Mouse (Mus musculus) heart, postnatal 0 days (tissue): ENCODE results near the gene Zw10. TPM values are rescaled to one million over a fixed set of nuclear protein-coding genes. Genes with fewer than 3 reads are reported as not detected.
A peak's percentile ranks its signal among the peaks of the same experiment; 100 is the strongest.

ENCODE experiments used
- ATAC-seq: fragments of 200-750 bp; cut with Nextera tagmentation; 2 replicates; pipeline ENCODE4 v1.8.0; 2017; ENCODE audit warnings: low read depth, moderate number of reproducible peaks, moderate library complexity; ENCODE audit not compliant: insufficient read depth
- DNase-seq: peaks from one replicate; pipeline ENCODE4 v3.0.0-alpha.2; 2016; ENCODE audit warnings: low spot score
- H3K27ac ChIP-seq: fragments of 300-500 bp; sonication (generic); 2 replicates; pipeline ENCODE4 v1.5.1; 2014; ENCODE audit warnings: low read depth, mild to moderate bottlenecking
- H3K27me3 ChIP-seq: fragments of 300-500 bp; sonication (generic); 2 replicates; pipeline ENCODE4 v1.6.1; 2014; ENCODE audit warnings: low read length, mixed read lengths; ENCODE audit not compliant: control insufficient read depth, insufficient read depth
- H3K36me3 ChIP-seq: fragments of 300-500 bp; sonication (generic); replicated peaks from 2 replicates; pipeline ENCODE4 v1.6.1; 2014; ENCODE audit warnings: low read length, mixed read lengths; ENCODE audit not compliant: control insufficient read depth, insufficient read depth
- H3K4me1 ChIP-seq: fragments of 300-500 bp; sonication (generic); 2 replicates; pipeline ENCODE4 v1.6.1; 2014; ENCODE audit warnings: antibody characterized with exemption; ENCODE audit not compliant: control insufficient read depth, insufficient read depth
- H3K4me2 ChIP-seq: fragments of 300-500 bp; sonication (generic); 2 replicates; pipeline ENCODE4 v1.6.1; 2014; ENCODE audit warnings: low read depth, mild to moderate bottlenecking, low read length, moderate library complexity
- H3K4me3 ChIP-seq: fragments of 300-500 bp; sonication (generic); 2 replicates; pipeline ENCODE4 v1.5.1; 2014; ENCODE audit warnings: low read depth, low read length
- H3K9ac ChIP-seq: fragments of 300-500 bp; sonication (generic); replicated peaks from 2 replicates; pipeline ENCODE4 v1.6.1; 2014; ENCODE audit warnings: low read depth, low read length, mixed read lengths
- H3K9me3 ChIP-seq: fragments of 300-500 bp; sonication (generic); replicated peaks from 2 replicates; pipeline ENCODE4 v1.6.1; 2016; ENCODE audit warnings: low read length; ENCODE audit not compliant: control insufficient read depth
- CTCF ChIP-seq: IDR thresholded peaks from 2 replicates; pipeline ENCODE4 v1.5.1; 2016; ENCODE audit warnings: antibody characterized with exemption, control low read depth, low read depth
- EP300 ChIP-seq: IDR thresholded peaks from 2 replicates; pipeline ENCODE4 v1.6.1; 2016; ENCODE audit warnings: antibody characterized with exemption, low read depth
- WGBS: fragments of 180-500 bp; shearing (Covaris S2); extraction: QIAGEN DNeasy Blood & Tissue Kit; methylation state at CpG from one replicate; pipeline ENCODE4 v1.1.7; 2014; 5-methylcytosine and 5-hydroxymethylcytosine counted together
- polyA plus RNA-seq: library from polyadenylated mRNA; unstranded; fragments of >200 nt; fragmentation: Nextera tagmentation; extraction: Ambion mirVana; gene quantifications from 2 replicates; pipeline ENCODE4 v1.2.1, GENCODE M21; 2015
- total RNA-seq: library from RNA; depleted of rRNA; stranded (reverse); fragments of >200 nt; gene quantifications from 2 replicates; pipeline ENCODE4 v1.2.3, GENCODE M21; 2014; ENCODE audit warnings: low replicate concordance; rRNA removed

The Zw10 gene
- total RNA-seq, result 7.8 and 15.4 TPM in 2 replicates
- 10.4 and 11.6 TPM in 2 replicates for polyA plus RNA-seq

DNA sequence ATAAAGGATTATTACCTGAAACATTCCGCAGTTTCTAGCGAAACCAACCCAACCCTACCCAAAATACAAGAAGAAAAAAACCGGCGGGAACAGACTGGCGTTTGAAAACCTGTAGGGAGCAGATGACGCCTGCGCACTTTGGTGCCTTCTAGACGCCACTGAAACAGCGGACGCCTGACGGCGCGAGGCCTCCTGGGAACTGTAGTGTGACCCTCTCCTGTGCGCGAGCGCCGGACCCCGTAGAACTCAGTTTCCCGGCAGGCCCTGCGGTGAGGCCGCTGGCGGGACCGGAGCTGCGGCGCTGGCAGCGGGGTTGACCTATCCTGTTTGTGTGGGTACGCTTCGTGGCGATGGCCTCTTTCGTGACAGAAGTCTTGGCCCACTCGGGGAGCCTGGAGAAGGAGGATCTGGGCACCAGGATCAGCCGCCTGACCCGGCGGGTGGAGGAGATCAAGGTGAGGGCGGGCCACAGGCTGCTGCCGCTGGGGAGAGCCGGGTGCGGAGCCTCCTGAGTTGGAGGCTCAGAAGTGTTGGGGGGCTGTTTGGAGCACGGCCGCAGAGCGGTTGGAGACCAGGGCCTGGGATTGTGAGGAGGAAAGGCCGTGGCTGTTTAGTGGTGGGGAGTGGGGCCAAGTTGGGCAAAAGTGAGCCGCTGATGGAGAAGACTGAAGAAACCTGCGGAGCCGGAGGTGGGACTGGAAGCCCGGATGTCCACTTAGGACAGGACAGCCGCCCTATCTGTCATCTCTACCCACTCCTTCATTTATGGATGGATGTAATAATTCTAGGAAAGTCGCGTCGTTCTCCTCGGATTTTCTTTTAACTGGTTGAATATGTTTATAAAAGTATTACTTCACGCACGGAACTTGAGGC is at the start of gene Zw10:
TSS of gene Zw10 (plus strand) at position 281 of the 873 bp plus-strand sequence.
- H3K36me3 ChIP-seq, result peaks cover 12% of the 10 kb centered on the region
- under 1% methylated on average over 53 of the region's 53 CpGs for whole genome bisulfite sequencing

GRCm38 (mm10) chr9:49015824-49016223 is 39.6 kb upstream of the Zw10 start:
- Histone ChIP-seq H3K36me3 (peaks cover 92% of the 10 kb centered on the region), H3K4me2 (no peak overlapping the region), H3K4me1 (no peaks in the 10 kb centered on the region), H3K9me3 (no peaks in the 10 kb centered on the region), H3K27me3 (no peaks in the 10 kb centered on the region), H3K4me3 (no peak overlapping the region), H3K27ac (no peak overlapping the region), H3K9ac (no peak overlapping the region)
- ATAC-seq (no peak), DNase-seq (no peak)
- no peak for TF ChIP-seq EP300
- TF ChIP-seq CTCF, result no peak
- WGBS, result 77% methylated on average over 7 of the region's 7 CpGs

More for the DNA sequence above, at the start of gene Zw10:
- Histone ChIP-seq H3K4me3 (peak within 1 kb of the TSS; percentile 87), H3K27ac (peak within 1 kb of the TSS; percentile 56), H3K4me2 (peak within 1 kb of the TSS; percentile 77), H3K9me3 (no peaks in the 10 kb centered on the region), H3K27me3 (no peaks in the 10 kb centered on the region), H3K9ac (peak within 1 kb of the TSS; percentile 80), H3K4me1 (peaks cover 12% of the 10 kb centered on the region; the same call in 1 of the 2 replicates)
- DNase-seq (peak; percentile 97), ATAC-seq (peak; percentile 98)
- TF ChIP-seq CTCF (no peak), EP300 (no peak; the same call in 1 of the 2 replicates)

GRCm38 (mm10) chr9:49021289-49021688 is 34.1 kb upstream of the Zw10 start:
- no peak overlapping the region for H3K4me2 ChIP-seq
- H3K4me1 ChIP-seq, result 0 out of 2 replicates have a peak, but pooled peaks cover 5% of the 10 kb centered on the region
- H3K27ac ChIP-seq, result peak overlapping the region; percentile 30; the same call in 1 of the 2 replicates
- ATAC-seq (peak; percentile 39; the same call in 1 of the 2 replicates), DNase-seq (no peak)
- peaks cover 76% of the 10 kb centered on the region for H3K36me3 ChIP-seq
- no peaks in the 10 kb centered on the region for H3K27me3 ChIP-seq
- H3K9ac ChIP-seq, result no peak overlapping the region
- 69% methylated on average over 5 of the region's 5 CpGs for WGBS
- no peaks in the 10 kb centered on the region for H3K9me3 ChIP-seq
- no peak for TF ChIP-seq CTCF
- no peak for TF ChIP-seq EP300
- H3K4me3 ChIP-seq, result no peak overlapping the region

- Histone ChIP-seq H3K9me3 (no peaks in the 10 kb centered on the region), H3K4me2 (no peak overlapping the region), H3K36me3 (peaks cover 76% of the 10 kb centered on the region), H3K27ac (no peak overlapping the region), H3K27me3 (no peaks in the 10 kb centered on the region), H3K9ac (no peak overlapping the region), H3K4me3 (no peak overlapping the region), H3K4me1 (0 out of 2 replicates have a peak, but pooled peaks cover 5% of the 10 kb centered on the region)
- ATAC-seq, result no peak
- 90% methylated on average over 5 of the region's 5 CpGs for WGBS
- DNase-seq, result no peak
- no peak for TF ChIP-seq CTCF
These were observed 31.5 kb upstream of the Zw10 start for GRCm38 (mm10) chr9:49023956-49024355.

GRCm38 (mm10) chr9:49024529-49024928 is 30.9 kb upstream of the Zw10 start:
- Histone ChIP-seq H3K27me3 (no peaks in the 10 kb centered on the region), H3K36me3 (peaks cover 76% of the 10 kb centered on the region), H3K9me3 (no peaks in the 10 kb centered on the region), H3K27ac (no peak overlapping the region), H3K4me3 (no peak overlapping the region), H3K4me1 (0 out of 2 replicates have a peak, but pooled peaks cover 5% of the 10 kb centered on the region), H3K4me2 (no peak overlapping the region), H3K9ac (no peak overlapping the region)
- ATAC-seq (no peak), DNase-seq (no peak)
- TF ChIP-seq CTCF, result no peak
- no peak for TF ChIP-seq EP300
- 97% methylated on average over 2 of the region's 2 CpGs for WGBS
